Mouse (Mus musculus) hindbrain, postnatal 0 days (tissue): Measurements from ENCODE around the gene Lmntd2. TPM values are rescaled to one million over a fixed set of nuclear protein-coding genes. Genes with fewer than 3 reads are reported as not detected.

Source experiments
- ATAC-seq: fragments of 200-750 bp; cut with Nextera tagmentation; 2 replicates; pipeline ENCODE4 v1.8.0; 2017; ENCODE audit warnings: mild to moderate bottlenecking, moderate TSS enrichment, moderate library complexity
- DNase-seq: peaks from one replicate; pipeline ENCODE4 v3.0.0-alpha.2; 2015; ENCODE audit warnings: low spot score
- H3K27ac ChIP-seq: fragments of 300-500 bp; sonication (generic); 2 replicates; pipeline ENCODE4 v1.5.1; 2014; ENCODE audit warnings: mild to moderate bottlenecking
- H3K27me3 ChIP-seq: fragments of 300-500 bp; sonication (generic); 2 replicates; pipeline ENCODE4 v1.6.1; 2014; ENCODE audit warnings: low read length, mixed read lengths; ENCODE audit not compliant: insufficient read depth
- H3K36me3 ChIP-seq: fragments of 300-500 bp; sonication (generic); 2 replicates; pipeline ENCODE4 v1.6.1; 2014; ENCODE audit warnings: low read length, mixed read lengths; ENCODE audit not compliant: insufficient read depth
- H3K4me1 ChIP-seq: fragments of 300-500 bp; sonication (generic); 2 replicates; pipeline ENCODE4 v1.6.1; 2014; ENCODE audit warnings: antibody characterized with exemption, low read length, mixed read lengths; ENCODE audit not compliant: insufficient read depth
- H3K4me2 ChIP-seq: fragments of 300-500 bp; sonication (generic); 2 replicates; pipeline ENCODE4 v1.6.1; 2014; ENCODE audit warnings: low read depth, mild to moderate bottlenecking, low read length, moderate library complexity, mixed read lengths
- H3K4me3 ChIP-seq: fragments of 300-500 bp; sonication (generic); 2 replicates; pipeline ENCODE4 v1.5.1; 2014; ENCODE audit warnings: low read length
- H3K9ac ChIP-seq: fragments of 300-500 bp; sonication (generic); replicated peaks from 2 replicates; pipeline ENCODE4 v1.6.1; 2014; ENCODE audit warnings: mild to moderate bottlenecking, low read length, moderate library complexity, mixed read lengths
- H3K9me3 ChIP-seq: fragments of 300-500 bp; sonication (generic); 2 replicates; pipeline ENCODE4 v1.6.1; 2016; ENCODE audit warnings: low read length, mixed read lengths
- CTCF ChIP-seq: IDR thresholded peaks from 2 replicates; pipeline ENCODE4 v1.5.1; 2016; ENCODE audit warnings: antibody characterized with exemption, control low read depth, low read depth
- WGBS: fragments of 180-500 bp; shearing (Covaris S2); extraction: QIAGEN DNeasy Blood & Tissue Kit; methylation state at CpG from one replicate; pipeline ENCODE4 v1.1.7; 2014; 5-methylcytosine and 5-hydroxymethylcytosine counted together
- polyA plus RNA-seq: library from polyadenylated mRNA; unstranded; fragments of >200 nt; fragmentation: Nextera tagmentation; extraction: Ambion mirVana; gene quantifications from 2 replicates; pipeline ENCODE4 v1.2.1, GENCODE M21; 2015
- total RNA-seq: library from RNA; depleted of rRNA; stranded (reverse); fragments of >200 nt; gene quantifications from 2 replicates; pipeline ENCODE4 v1.2.3, GENCODE M21; 2014

Lmntd2 gene
- total and polyA plus RNA-seq, 2 experiments from 2014 or later: 0.29 TPM; not detected in 1

GRCm38 (mm10) chr7:141196619-141197282 lies 17.1 kb downstream of the Lmntd2 start:
- Histone ChIP-seq H3K9ac (no peak overlapping the region), H3K9me3 (no peaks in the 10 kb centered on the region), H3K27ac (no peak overlapping the region), H3K4me1 (peaks cover 10% of the 10 kb centered on the region), H3K4me3 (no peak overlapping the region), H3K27me3 (no peaks in the 10 kb centered on the region), H3K4me2 (no peak overlapping the region), H3K36me3 (no peaks in the 10 kb centered on the region; the same call in 1 of the 2 replicates)
- ATAC-seq (no peak), DNase-seq (no peak)
- WGBS: 91% methylated on average over 8 of the region's 8 CpGs
- TF ChIP-seq CTCF: no peak

- Histone ChIP-seq H3K27me3 (no peaks in the 10 kb centered on the region), H3K4me2 (no peak overlapping the region), H3K36me3 (peaks cover 4% of the 10 kb centered on the region), H3K4me3 (no peak overlapping the region), H3K9me3 (no peaks in the 10 kb centered on the region), H3K4me1 (peaks cover 10% of the 10 kb centered on the region), H3K27ac (no peak overlapping the region), H3K9ac (no peak overlapping the region)
- 90% methylated on average over 2 of the region's 2 CpGs for WGBS
- DNase-seq: no peak
- no peak for ATAC-seq
- TF ChIP-seq CTCF: no peak
These were observed 18.1 kb downstream of the Lmntd2 start for GRCm38 (mm10) chr7:141195754-141196153.

- H3K36me3 ChIP-seq: peaks cover 13% of the 10 kb centered on the region
- peak overlapping the region; percentile 90; the same call in 1 of the 2 replicates for H3K9ac ChIP-seq
- peak overlapping the region; percentile 90 for H3K4me2 ChIP-seq
- H3K4me1 ChIP-seq: peaks cover 10% of the 10 kb centered on the region
- peak overlapping the region; percentile 73 for H3K4me3 ChIP-seq
- 1% methylated on average over 28 of the region's 28 CpGs for WGBS
- H3K9me3 ChIP-seq: no peaks in the 10 kb centered on the region
- DNase-seq: peak; percentile 95
- H3K27ac ChIP-seq: peak overlapping the region; percentile 57; the same call in 1 of the 2 replicates
- peak; percentile 52 for ATAC-seq
- no peaks in the 10 kb centered on the region for H3K27me3 ChIP-seq
- no peak for TF ChIP-seq CTCF
These were observed 19.1 kb downstream of the Lmntd2 start for GRCm38 (mm10) chr7:141194830-141195229.

- DNase-seq (no peak), ATAC-seq (no peak)
- no peak for TF ChIP-seq CTCF
- peak overlapping the region; percentile 90 for H3K9ac ChIP-seq
- H3K27ac ChIP-seq: peak overlapping the region; percentile 57
- H3K9me3 ChIP-seq: no peaks in the 10 kb centered on the region
- H3K4me2 ChIP-seq: peak overlapping the region; percentile 90
- under 1% methylated on average over 23 of the region's 23 CpGs for WGBS
- H3K27me3 ChIP-seq: no peaks in the 10 kb centered on the region
- H3K4me1 ChIP-seq: peaks cover 10% of the 10 kb centered on the region
- H3K4me3 ChIP-seq: peak overlapping the region; percentile 73
- peaks cover 17% of the 10 kb centered on the region for H3K36me3 ChIP-seq
These were observed 19.5 kb downstream of the Lmntd2 start for GRCm38 (mm10) chr7:141194409-141194808.

GRCm38 (mm10) chr7:141193948-141194347 lies 19.9 kb downstream of the Lmntd2 start, which contains the start of the genes Hras and Lrrc56:
Gene Hras, minus strand, starts transcription at chr7:141194005.
Gene Lrrc56, plus strand, starts transcription at chr7:141194157.
- no peaks in the 10 kb centered on the region for H3K27me3 ChIP-seq
- H3K4me3 ChIP-seq: peak within 1 kb of the TSS; percentile 73
- H3K9ac ChIP-seq: peak within 1 kb of the TSS; percentile 90
- no peaks in the 10 kb centered on the region for H3K9me3 ChIP-seq
- peak; percentile 95 for ATAC-seq
- under 1% methylated on average over 30 of the region's 39 CpGs for WGBS
- TF ChIP-seq CTCF: no peak
- peak within 1 kb of the TSS; percentile 79 for H3K27ac ChIP-seq
- peak; percentile 98 for DNase-seq
- peak within 1 kb of the TSS; percentile 90 for H3K4me2 ChIP-seq
- H3K4me1 ChIP-seq: peaks cover 10% of the 10 kb centered on the region
- H3K36me3 ChIP-seq: peaks cover 17% of the 10 kb centered on the region

GRCm38 (mm10) chr7:141193348-141193856 lies 20.5 kb downstream of the Lmntd2 start:
- Histone ChIP-seq H3K27ac (peak overlapping the region; percentile 79), H3K4me3 (peak overlapping the region; percentile 73), H3K9ac (peak overlapping the region; percentile 90), H3K27me3 (no peaks in the 10 kb centered on the region), H3K9me3 (no peaks in the 10 kb centered on the region), H3K36me3 (peaks cover 17% of the 10 kb centered on the region), H3K4me1 (peaks cover 10% of the 10 kb centered on the region), H3K4me2 (peak overlapping the region; percentile 90)
- 0 out of 2 replicates have a peak, but pooled peaks have one; percentile 4 for TF ChIP-seq CTCF
- DNase-seq (peak; percentile 46), ATAC-seq (no peak; the same call in 1 of the 2 replicates)
- 1% methylated on average over 22 of the region's 43 CpGs for WGBS
